Mouse (Mus musculus) 416B (cell line): Measurements from ENCODE around the gene Lzts2.
"Not testable (repeated sequence)": the region's sequence is repeated elsewhere in the genome, so short reads cannot be mapped to it uniquely, and the experiment has no call there.

Experiments used
- DNase-seq: peaks from one replicate; pipeline ENCODE4 v3.0.0; 2011; ENCODE audit warnings: low read depth

Lzts2 gene

DNA sequence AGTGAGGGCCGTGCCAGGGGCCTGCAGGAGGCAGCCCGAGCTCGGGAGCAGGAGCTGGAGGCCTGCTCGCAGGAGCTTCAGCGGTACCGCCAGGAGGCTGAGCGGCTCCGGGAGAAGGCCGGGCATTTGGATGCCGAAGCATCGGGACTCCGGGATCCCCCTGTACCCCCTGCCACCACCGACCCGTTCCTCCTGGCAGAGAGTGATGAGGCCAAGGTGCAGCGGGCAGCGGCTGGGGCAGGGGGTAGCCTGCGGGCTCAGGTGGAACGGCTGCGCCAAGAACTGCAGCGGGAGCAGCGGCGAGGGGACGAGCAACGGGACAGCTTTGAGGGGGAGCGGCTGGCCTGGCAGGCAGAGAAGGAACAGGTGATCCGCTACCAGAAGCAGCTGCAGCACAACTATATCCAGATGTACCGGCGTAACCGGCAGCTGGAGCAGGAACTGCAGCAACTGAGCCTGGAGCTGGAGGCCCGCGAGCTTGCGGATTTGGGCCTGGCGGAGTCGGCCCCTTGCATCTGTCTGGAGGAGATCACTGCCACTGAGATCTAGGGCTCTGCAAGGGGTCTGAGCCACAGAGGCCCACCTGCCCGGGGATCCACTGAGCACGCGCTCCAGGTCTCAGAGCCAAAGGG, 11.8 kb downstream of the Lzts2 start:
- DNase-seq: no peak

GRCm38 (mm10) chr19:45026958-45027670, 12.9 kb downstream of the Lzts2 start:
- DNase-seq: no peak

- no peak for DNase-seq
These were observed 13.6 kb downstream of the Lzts2 start for GRCm38 (mm10) chr19:45027848-45028247.

DNA sequence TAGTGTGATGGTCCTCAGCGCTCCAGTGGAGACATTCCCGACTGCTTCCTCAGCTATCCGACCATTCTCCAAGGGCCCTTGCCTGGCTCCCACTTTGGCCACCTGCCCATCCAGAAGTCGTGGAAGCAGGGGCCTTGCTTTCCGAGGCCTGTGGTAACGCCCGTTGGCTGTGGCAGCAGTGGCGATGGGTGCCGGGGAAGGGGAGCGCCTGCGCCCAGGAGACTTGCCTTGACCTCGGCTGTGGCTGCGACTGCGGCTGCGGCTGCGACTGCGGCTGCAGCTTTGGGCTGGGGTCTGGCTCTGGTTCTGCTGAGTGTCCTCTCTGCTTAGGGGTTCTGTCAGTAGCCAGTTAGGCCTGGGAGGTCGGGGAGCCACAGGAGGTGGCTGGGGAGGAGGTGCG, 14.5 kb downstream of the Lzts2 start:
- no peak for DNase-seq

- DNase-seq: no peak
These were observed 15.4 kb downstream of the Lzts2 start for GRCm38 (mm10) chr19:45029571-45029970.

DNA sequence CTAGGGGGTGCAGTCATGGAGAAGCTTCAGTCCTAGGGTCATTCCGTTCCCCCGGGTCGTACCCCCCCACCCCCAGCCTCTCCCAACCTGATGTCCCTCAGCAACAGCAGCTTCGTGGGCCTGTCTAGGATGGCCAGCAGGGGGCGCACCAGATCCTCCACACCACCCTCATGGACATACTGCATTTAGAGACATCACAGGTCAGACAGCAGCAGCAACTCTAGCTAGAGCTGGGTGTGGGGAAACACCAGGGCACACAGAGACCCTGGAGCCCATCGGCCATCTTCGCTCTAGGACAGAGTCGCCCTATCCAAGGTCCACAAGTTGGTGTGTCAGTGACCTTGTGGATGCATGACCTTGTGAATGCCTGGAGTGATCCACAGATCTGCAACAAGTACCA, 15.9 kb downstream of the Lzts2 start:
- peak; percentile 69 for DNase-seq

DNA sequence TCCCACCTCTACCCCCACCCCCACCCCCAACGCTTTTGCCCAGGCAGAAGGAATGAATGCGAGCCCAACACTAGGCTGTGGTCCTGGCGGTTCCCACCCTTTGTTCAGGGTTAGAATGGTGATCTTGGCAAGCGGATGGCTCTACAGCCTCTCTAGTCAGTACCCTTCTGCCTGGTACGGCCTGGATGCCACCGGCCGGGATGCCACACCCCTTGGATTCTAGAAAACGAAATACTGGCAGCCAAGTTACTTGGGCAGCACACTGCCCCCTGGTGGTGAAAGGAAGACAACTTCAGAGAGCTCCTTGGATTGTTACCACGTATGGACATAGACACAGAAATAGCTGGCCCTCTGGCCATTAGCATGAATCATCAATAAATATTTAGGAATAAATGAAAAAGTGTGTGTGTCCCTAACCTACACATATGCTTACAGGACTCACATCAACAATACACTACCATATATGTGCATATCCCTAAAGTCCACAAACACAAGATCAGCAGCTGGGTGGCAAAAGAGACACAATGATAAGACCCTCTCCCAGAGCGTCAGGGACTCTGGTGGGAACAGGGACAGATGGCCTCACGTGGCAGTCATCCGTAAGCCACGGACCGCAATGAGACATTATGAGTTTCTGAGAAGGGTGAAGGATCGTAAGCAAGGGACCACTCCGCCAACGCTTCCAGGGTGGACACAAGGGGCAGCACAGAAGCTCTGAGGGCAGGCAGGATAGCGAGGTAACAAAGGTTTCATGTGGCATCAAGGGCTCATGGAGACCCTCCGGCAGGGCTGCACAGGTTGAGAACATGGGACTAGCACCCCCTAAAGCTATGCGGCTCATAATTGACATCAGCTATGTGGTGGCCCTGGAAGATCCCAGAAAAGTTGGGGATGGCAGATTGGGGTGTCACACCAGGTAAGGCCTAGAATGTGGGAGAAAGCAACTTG, 16.8 kb downstream of the Lzts2 start:
- DNase-seq: peak; percentile 92

DNA sequence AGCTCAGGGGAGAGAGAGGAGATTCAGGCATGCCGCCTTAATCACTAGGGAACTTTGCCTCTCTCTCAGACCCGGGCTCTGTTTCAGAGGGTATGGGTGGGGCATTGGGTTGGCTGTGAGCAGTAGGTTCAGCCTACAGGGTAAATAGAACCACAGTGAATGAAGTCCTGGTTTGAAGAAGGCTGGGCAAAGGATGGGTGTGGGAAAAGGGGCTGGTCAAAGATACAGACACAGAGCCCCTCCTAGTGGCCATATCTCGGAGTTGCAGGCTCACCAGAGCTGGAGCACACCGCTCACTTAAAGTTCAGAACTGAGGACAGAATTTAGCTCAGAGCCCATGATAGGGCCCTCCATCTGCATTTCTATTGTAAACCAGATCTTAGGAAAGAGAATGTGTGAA, 17.6 kb downstream of the Lzts2 start:
- peak; percentile 87 for DNase-seq

GRCm38 (mm10) chr19:45032570-45033332, 18.5 kb downstream of the Lzts2 start:
- DNase-seq: peak; percentile 78

DNA sequence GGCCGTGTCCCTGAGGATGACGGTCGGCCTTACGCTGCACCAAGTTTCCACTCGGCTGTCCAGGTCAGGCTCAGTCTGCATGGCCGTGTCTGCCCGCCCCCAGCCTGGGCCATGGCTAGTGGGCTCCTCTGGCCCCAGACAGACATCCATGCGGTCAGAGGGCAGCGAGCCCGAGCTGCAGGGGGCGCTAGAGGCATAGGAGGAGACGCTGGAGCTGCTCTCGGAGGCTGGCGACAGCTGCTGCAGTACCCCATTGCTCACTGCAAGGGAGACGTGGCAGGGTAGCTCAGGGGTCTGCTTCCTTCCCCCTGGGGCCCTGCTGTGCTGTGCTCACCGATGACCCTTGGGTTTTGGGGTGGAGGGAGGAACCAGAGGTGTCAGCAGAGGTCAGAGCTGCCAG, 22.7 kb downstream of the Lzts2 start:
- peak; percentile 78 for DNase-seq

DNA sequence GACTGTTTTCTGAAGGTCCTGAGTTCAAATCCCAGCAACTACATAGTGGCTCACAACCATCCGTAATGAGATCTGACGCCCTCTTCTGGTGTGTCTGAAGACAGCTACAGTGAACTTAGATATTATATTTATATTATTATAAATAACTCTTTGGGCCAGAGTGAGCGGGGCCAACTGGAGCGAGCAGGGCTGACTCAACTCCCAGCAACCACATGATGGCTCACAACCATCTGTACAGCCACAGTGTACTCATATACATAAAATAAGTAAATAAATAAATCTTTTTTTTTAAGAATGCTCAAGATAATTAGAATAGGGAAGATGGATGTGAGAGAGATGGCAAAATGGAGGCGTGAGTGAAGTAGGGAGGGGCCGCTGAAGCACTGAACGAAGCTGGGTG, 24.0 kb downstream of the Lzts2 start:
- not testable (repeated sequence) for DNase-seq

DNA sequence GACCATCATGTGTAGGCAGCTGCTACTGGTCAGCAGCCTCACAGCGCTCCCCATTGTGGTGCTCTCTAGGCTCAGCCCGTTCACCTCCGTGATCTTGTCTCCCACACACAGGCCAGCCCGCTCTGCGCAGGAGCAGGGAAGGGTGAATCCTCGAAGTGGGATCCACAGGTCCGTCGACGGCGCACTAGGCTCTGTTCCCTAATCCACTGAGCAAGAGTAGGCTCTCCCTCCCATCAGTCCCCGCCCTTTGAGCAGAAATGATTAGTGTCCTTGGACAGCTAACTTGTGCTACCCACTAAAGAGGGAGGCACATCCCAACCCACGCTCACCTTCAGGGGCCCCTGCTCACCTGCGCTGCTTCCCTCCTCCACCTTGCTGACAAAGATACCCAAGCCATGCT, 26.0 kb downstream of the Lzts2 start:
- no peak for DNase-seq

DNA sequence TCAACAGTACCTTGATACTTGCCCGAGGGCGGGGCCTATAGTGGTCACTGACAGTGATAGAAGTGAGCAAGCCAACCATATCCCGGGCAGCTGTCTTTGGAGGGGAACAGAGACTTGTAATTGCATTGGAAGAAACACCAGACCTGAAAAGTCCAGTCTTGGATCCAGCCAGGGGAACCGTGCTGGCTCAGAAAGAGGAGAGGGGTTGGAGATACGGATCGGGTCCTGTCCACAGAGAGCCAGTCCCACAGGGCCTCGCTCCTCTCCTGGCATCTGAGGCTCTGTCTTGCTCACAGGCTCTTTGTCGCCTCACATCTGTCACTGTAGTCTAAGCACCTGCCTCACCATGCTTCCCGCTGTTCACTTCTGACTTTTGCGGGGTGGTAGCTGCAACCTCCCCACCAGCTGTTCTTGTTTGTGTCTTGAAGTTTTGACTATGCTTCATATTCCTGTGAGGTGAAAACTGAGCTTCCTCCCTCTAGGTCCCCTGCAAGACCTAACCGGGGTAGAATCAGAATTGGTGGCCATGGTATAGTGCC, 30.2 kb downstream of the Lzts2 start:
- DNase-seq: no peak

DNA sequence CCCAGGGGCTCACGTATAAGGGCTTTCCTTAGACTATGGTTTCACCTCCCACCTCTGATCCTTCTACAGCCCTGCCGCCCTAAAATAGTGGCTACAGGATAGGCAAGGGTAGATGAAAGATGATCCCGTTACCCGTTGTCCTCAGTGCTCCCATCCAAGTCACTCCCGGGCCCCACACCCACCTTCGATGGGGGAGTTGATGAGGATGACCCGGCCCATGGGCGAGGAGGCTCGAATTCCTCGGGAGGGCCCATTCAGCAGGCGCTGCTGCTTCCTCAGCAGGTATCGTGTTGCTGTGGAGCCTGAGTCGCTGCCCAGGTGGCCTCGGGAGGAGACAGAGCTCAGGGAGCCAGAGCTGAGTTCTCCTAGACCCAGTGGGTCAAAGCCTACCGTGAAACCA, 31.0 kb downstream of the Lzts2 start:
- no peak for DNase-seq

GRCm38 (mm10) chr19:45045651-45046050, 31.4 kb downstream of the Lzts2 start, which contains the start of gene Pdzd7:
TSS of gene Pdzd7 (minus strand) at chr19:45045717.
- DNase-seq: no peak

- no peak for DNase-seq
These were observed 32.5 kb downstream of the Lzts2 start for GRCm38 (mm10) chr19:45046523-45047321.

DNA sequence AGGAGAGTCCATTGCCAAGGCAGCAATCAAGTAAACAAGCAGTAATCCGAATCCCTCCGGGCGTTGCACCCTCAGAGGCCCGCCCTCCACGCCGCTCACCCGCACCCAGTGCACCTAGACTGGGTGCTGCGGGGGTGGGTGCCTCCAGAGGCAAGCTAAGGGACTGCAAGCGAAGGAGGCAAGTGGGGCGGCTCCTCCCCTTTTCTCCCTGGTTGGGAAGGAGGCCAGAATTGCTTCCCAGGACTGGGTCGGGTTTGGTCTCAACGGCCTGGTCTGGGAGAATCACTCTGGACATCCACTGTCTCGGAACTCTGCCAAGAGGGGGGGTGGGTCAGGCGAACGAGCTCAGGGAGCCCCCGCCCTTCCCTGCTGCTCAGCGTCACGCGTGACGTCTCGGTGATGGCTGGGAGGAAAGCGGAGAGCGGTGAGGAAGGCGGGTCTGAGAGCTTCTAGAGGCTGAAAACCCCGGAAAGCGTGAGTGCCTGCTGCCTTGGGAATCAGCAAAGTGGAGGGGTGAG, 33.3 kb downstream of the Lzts2 start, which contains the start of gene Sfxn3:
Gene Sfxn3 (plus strand): TSS at position 87 of the 518 bp plus-strand sequence.
- DNase-seq: peak; percentile 88

DNA sequence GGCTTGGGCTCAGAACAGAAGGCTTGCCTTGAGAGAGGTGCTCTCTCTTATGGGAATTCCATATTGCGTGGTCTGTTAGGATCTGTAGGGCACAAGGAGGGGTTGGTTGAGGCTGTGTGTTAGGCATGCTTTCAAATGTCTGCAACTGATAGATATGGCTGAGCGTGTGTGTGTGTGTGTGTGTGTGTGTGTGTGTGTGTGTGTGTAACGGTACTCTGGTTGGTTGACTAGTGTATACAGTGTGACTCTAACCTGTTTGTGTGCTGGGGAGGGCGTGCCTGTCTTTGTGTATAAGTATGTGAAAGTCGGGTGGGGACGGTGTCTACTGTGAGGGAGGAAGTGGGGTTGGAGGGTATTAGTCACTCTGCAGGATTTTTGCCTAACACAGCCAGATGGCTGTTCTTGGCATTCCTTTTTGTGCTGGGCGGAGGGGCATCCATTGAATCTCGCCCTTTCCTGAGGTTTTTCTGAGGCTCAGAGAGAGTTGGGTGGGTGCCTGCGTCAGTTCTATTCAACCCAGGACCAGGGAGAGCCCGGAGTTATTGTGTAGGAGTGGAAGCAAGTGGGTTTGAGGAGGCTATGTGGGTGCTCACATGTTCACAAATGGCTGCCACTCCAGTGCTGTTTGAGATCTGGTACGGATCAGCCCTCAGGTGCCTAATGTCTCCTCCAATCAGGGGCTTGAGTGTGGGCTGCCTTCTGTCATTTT, 33.9 kb downstream of the Lzts2 start:
- peak; percentile 89 for DNase-seq

GRCm38 (mm10) chr19:45048644-45049365, 34.6 kb downstream of the Lzts2 start:
- no peak for DNase-seq
